Mouse (Mus musculus): Measurements from ENCODE around the gene Lpp.

DNA sequence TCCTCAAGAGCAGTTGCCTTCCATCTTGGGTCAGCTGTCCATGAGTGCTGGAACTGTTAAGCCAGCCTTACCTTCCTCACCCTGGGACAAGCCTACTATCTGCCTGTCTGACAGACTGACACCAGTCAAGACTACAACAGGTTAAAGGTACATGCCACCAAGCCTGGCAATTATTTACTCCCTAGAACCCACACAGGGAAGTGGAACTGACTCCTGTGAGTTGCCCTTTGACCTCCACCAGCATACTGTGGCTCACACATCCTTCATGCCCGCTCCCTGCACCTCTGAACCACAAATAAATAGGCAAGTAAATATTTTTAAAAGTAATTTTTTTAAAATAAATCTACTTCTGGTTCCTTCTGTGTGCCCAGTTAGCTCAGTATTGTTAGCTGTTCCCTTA is 452.8 kb downstream of the Lpp start:
- TF ChIP-seq CTCF (IDR thresholded peaks at IDR 0.05) (no peak), EP300 (IDR thresholded peaks at IDR 0.05; ENCODE audit: insufficient read depth, low read depth, low read length) (no peak), POLR2A (IDR thresholded peaks at IDR 0.05; ENCODE audit: insufficient read depth, low read depth, low read length) (no peak)
